Mouse (Mus musculus) spleen, postnatal 4 days (tissue): ENCODE data around the gene Fpr3.
"Not testable (repeated sequence)": the region's sequence is repeated elsewhere in the genome, so short reads cannot be mapped to it uniquely, and the experiment has no call there.

ENCODE experiments used
- DNase-seq, 2 experiments: peaks; one replicate each; pipeline ENCODE4 v3.0.0; 2022; ENCODE audit warnings: low spot score in 2 of 2

Gene Fpr3

DNA sequence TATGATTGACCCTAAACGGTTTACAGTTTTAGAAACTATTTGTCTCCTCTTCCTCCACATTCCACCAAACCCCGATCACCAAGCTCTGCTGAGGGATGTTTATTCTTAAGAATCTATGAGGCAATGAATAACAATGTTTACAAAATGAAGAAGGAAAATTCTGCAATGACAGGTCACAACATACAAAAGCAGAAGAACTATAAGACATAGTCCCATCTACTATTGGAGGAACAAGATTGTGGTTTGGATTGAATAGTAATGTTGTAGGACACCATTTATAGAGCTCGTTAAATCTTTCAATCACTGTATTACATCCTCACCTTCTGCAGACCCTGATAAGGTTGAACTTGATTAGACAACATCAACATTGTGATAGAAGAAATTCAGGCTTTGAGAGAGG is 5.0 kb upstream of the Fpr3 start:
- no peak for DNase-seq

DNA sequence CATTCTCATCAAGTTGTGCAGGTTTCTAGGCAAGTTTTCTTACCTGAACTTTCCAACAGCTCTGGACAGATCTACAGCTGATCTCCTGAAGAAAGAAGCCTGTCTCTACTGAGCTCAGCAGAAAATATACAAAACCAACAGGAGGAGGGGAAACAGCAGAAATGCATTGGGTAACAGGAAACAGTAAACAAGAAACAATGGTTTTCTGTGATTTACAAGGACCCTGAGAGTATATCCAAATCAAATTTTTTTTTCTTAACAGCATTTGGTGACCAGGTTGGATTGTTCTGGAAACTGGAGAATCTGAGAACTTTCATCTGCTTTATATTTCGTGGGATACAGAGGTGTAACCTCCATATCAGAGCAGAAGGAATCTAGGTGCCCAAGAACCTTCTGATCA is 3.8 kb upstream of the Fpr3 start, which contains the start of gene Fpr1:
Gene Fpr1, minus strand, starts transcription at position 101 of the 400 bp plus-strand sequence.
- no peak for DNase-seq

GRCm38 (mm10) chr17:17889732-17890425 is 2.2 kb downstream of the Fpr3 start:
- DNase-seq = no peak

GRCm38 (mm10) chr17:17896039-17896438 is 8.4 kb downstream of the Fpr3 start:
- no peak for DNase-seq

DNA sequence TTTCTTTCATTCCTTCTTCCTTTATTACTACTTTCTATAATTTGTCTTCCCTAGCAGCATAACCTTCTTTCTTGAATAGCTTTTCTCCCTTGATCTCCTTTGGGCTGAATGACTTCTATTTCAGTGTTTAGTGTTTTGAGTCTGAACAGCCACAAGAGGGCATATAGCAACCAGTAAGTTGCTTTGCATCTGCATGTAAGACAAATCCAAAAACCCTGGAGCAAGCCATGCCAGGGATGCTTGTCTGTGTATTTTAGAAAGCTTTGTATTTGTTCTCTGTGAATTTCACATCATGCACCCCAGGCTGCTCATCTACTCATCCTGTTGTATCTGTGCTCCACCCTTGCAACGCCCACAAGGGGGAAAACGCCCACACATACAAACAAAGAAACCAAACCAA is 11.6 kb downstream of the Fpr3 start:
- no peak for DNase-seq

- no peak for DNase-seq
Measured at GRCm38 (mm10) chr17:17900768-17901167, 13.1 kb downstream of the Fpr3 start.

- DNase-seq = peak; percentile 30 to 63
Measured at GRCm38 (mm10) chr17:17909636-17910421, 22.2 kb downstream of the Fpr3 start.

- DNase-seq = not testable (repeated sequence)
Measured at GRCm38 (mm10) chr17:17912618-17913017, 25.0 kb downstream of the Fpr3 start.

DNA sequence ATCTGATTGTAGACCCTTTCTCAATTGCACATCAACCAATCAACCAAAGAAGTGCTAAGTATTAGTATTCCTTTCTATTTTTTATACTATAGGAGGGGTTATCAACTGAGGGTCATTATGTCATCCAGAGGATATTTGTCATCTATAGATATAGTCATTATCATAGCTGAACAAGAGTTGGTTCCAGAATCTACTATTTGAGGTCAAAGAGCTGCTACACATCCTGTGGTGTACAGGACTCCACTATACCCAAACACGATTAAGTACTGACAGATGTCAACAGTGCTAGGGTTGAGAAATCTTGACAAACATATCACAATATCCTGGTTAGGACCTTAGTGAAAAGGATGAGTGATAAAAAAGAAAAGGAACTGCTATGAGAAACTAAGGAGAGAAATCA is 29.7 kb downstream of the Fpr3 start:
- DNase-seq = no peak

- no peak for DNase-seq
Measured at GRCm38 (mm10) chr17:17917782-17918181, 30.1 kb downstream of the Fpr3 start.

- no peak for DNase-seq
Measured at GRCm38 (mm10) chr17:17973443-17973842, 85.8 kb downstream of the Fpr3 start.

GRCm38 (mm10) chr17:17981232-17981631 is 93.6 kb downstream of the Fpr3 start:
- not testable (repeated sequence) for DNase-seq

DNA sequence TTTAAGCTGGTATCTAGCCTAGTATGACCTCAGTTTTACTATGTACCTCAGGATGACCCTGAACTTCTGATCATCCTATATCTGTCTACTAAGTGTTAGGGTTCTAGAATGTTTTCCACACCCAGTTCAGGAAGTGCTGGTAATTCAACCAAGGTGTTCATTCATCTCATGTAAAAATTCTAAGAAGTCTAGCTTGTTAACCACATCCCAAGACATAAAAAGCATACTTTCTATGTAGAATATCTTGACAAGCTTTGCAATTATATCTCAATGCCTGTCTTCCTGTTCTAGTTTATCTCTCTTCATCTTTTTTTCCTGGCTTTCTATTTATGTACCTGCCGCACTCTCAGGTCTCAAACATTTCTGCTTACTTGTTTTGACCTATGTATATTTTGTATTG is 117.1 kb downstream of the Fpr3 start:
- no peak for DNase-seq
